Mouse (Mus musculus) embryonic fibroblast, embryonic 13.5 days (primary cell): ENCODE measurements at regions not wholly inside any gene's neighbourhood (a gene's known extent, or its start where the extent isn't known, plus 50 kb on each side); places are given as distances from the start of the nearest gene placed in this dataset.

ENCODE experiments used
- CTCF ChIP-seq: IDR thresholded peaks from 2 replicates; pipeline ENCODE4 v1.5.1; 2011; ENCODE audit warnings: mild to moderate bottlenecking, control low read depth, low read length, moderate library complexity, borderline replicate concordance; ENCODE audit not compliant: insufficient read depth
- POLR2A ChIP-seq: IDR thresholded peaks from 2 replicates; pipeline ENCODE4 v1.6.1; 2011; ENCODE audit warnings: low read depth, mild to moderate bottlenecking, control low read depth, low read length, moderate library complexity

DNA sequence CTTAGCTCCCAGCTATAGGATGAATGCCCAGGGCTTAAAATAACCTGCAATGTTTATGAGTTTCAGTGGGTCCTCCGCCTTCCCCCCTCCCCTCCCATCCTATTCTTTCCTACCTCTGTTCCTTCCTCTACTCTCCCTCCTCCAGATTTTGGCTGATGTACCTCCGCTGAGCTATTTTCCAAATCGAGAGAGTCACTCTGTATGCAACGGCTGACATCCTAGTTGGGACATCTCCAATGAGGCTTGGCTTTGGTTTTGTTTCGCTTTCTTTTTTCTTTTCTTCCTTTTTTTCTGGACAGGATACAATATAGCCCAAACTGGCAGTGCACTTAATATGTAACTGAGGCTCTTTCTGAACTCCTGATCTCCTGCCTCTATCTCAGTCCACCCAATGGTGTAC lies 76.7 kb upstream of the Klf7 start:
- TF ChIP-seq CTCF (no peak), POLR2A (no peak)
